Mouse (Mus musculus) midbrain, embryonic 13.5 days (tissue): Measurements from ENCODE around the gene Tekt2. TPM values are rescaled to one million over a fixed set of nuclear protein-coding genes. Genes with fewer than 3 reads are reported as not detected.

ENCODE experiments used
- ATAC-seq: fragments of 200-750 bp; cut with Nextera tagmentation; 2 replicates; pipeline ENCODE4 v1.8.0; 2017; ENCODE audit warnings: mild to moderate bottlenecking, moderate TSS enrichment, moderate library complexity
- H3K27ac ChIP-seq: fragments of 300-500 bp; sonication (generic); 2 replicates; pipeline ENCODE4 v1.5.1; 2015; ENCODE audit warnings: inconsistent platforms, mild to moderate bottlenecking, moderate library complexity
- H3K27me3 ChIP-seq: fragments of 300-500 bp; sonication (generic); 2 replicates; pipeline ENCODE4 v1.6.1; 2015; ENCODE audit warnings: mild to moderate bottlenecking, inconsistent platforms
- H3K36me3 ChIP-seq: fragments of 300-500 bp; sonication (generic); 2 replicates; pipeline ENCODE4 v1.6.1; 2015; ENCODE audit warnings: mild to moderate bottlenecking, inconsistent platforms
- H3K4me1 ChIP-seq: fragments of 300-500 bp; sonication (generic); replicated peaks from 2 replicates; pipeline ENCODE4 v1.6.1; 2015; ENCODE audit warnings: inconsistent platforms
- H3K4me2 ChIP-seq: fragments of 300-500 bp; sonication (generic); replicated peaks from 2 replicates; pipeline ENCODE4 v1.6.1; 2015; ENCODE audit warnings: moderate library complexity, mild to moderate bottlenecking, inconsistent platforms
- H3K4me3 ChIP-seq: fragments of 300-500 bp; sonication (generic); replicated peaks from 2 replicates; pipeline ENCODE4 v1.5.1; 2015; ENCODE audit warnings: mild to moderate bottlenecking, inconsistent platforms
- H3K9ac ChIP-seq: fragments of 300-500 bp; sonication (generic); replicated peaks from 2 replicates; pipeline ENCODE4 v1.6.1; 2015; ENCODE audit warnings: mild to moderate bottlenecking, inconsistent platforms
- H3K9me3 ChIP-seq: fragments of 300-500 bp; sonication (generic); 2 replicates; pipeline ENCODE4 v1.6.1; 2016; ENCODE audit warnings: mild to moderate bottlenecking, inconsistent platforms
- WGBS: fragments of 180-500 bp; shearing (Covaris S2); methylation state at CpG from one replicate; pipeline ENCODE4 v1.1.7; 2015; 5-methylcytosine and 5-hydroxymethylcytosine counted together
- polyA plus RNA-seq: library from polyadenylated mRNA; unstranded; fragments of >200 nt; fragmentation: Nextera tagmentation; extraction: Ambion mirVana; gene quantifications from 2 replicates; pipeline ENCODE4 v1.2.1, GENCODE M21; 2015

Tekt2 gene
- polyA plus RNA-seq, 1 experiment from 2014 or later, result 6.9 TPM

DNA sequence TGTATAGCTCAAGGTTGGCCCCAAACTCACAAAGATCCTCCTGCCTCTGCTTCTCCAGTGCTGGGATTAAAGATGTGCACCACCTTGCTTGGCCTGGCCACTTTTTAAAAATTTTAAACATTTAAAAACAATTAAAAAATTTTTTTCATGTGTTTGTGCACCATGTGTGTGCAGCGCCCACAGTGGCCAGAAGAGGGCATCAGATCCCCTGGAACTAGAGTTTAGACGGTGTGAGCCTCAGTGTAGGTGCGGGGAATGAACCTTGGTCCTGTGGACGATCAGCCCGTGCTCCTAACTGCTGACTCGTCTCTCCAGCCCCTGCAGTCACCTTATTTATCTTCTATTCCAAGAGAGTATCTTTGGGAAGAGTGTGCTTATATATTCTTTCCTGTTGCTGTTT lies 19.4 kb downstream of the Tekt2 start:
- H3K9ac ChIP-seq, result no peak overlapping the region
- ATAC-seq, result no peak
- no peak overlapping the region for H3K27ac ChIP-seq
- no peak overlapping the region for H3K4me2 ChIP-seq
- H3K27me3 ChIP-seq, result peaks cover 37% of the 10 kb centered on the region
- peaks cover 16% of the 10 kb centered on the region for H3K4me1 ChIP-seq
- WGBS, result 89% methylated on average over 6 of the region's 6 CpGs
- H3K36me3 ChIP-seq, result no peaks in the 10 kb centered on the region
- H3K4me3 ChIP-seq, result no peak overlapping the region
- no peaks in the 10 kb centered on the region for H3K9me3 ChIP-seq

- Histone ChIP-seq H3K9ac (no peak overlapping the region), H3K9me3 (no peaks in the 10 kb centered on the region), H3K36me3 (no peaks in the 10 kb centered on the region), H3K27me3 (peaks cover 44% of the 10 kb centered on the region), H3K4me2 (no peak overlapping the region), H3K27ac (no peak overlapping the region), H3K4me3 (no peak overlapping the region), H3K4me1 (peaks cover 20% of the 10 kb centered on the region)
- ATAC-seq, result no peak
- 89% methylated on average over 1 of the region's 1 CpGs for WGBS
Observed at GRCm38 (mm10) chr4:126305428-126305827, 20.1 kb downstream of the Tekt2 start.

DNA sequence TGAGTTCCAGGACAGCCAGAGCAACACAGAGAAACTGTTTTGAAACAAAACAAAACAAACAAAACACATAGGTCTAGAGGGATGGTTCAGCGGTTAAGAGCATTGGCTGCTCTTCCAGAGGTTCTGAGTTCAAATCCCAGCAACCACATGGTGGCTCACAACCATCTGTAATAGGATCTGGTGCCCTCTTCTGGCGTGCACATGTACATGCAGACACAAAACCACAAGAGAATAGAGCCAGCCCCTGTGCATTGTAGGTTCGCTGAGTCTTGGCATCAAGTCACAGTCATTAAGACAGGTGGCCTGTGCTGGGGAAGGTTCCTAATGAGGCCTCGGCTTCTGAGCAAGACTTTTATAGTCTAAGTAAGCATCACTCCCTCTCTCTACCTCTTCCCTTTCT lies 21.6 kb downstream of the Tekt2 start:
- Histone ChIP-seq H3K36me3 (no peaks in the 10 kb centered on the region), H3K9ac (no peak overlapping the region), H3K9me3 (no peaks in the 10 kb centered on the region), H3K27ac (no peak overlapping the region), H3K4me2 (no peak overlapping the region), H3K27me3 (peaks cover 55% of the 10 kb centered on the region), H3K4me3 (no peak overlapping the region), H3K4me1 (peaks cover 14% of the 10 kb centered on the region)
- WGBS, result 62% methylated on average over 4 of the region's 4 CpGs
- ATAC-seq, result no peak

DNA sequence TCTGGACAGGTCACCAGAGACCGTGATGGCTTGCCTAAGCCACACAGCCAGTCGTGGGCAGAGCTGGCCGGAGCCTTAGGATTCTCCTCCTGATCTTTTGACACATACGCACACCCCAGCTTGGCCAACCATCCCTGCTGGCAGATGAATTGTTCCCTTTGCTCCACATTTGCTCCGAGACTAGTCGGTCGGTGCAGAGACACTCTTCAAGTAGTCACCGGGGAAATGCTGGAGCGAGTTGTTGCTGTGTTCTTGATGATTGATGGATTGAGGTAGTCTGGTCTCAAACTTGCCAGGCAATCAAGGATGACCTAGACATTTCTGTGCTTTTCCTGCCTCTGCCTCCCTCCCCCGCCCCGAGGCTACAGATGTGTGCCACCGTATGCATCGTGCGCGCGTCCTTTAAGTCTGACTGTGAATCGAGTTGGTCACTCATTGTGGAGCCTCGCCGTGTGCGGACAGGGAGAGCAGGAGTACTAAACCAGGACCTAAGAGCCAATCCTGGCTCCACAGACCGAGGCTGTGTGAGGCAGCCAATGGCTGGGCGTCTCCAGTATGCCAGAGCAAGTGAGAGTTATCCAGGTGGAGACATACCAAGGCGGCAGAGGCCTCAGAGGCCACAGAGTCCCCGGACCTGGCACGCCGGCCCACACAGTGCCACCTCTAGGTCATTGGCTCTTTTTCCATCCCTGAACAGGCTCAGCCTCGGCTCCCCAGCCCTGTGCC lies 23.7 kb downstream of the Tekt2 start:
- 3% methylated on average over 27 of the region's 27 CpGs for WGBS
- Histone ChIP-seq H3K27ac (no peak overlapping the region), H3K4me1 (peaks cover 19% of the 10 kb centered on the region), H3K36me3 (no peaks in the 10 kb centered on the region), H3K9ac (peak overlapping the region; percentile 28; the same call in 1 of the 2 replicates), H3K27me3 (peaks cover 74% of the 10 kb centered on the region), H3K4me3 (peak overlapping the region; percentile 25), H3K4me2 (peak overlapping the region; percentile 44), H3K9me3 (no peaks in the 10 kb centered on the region)
- ATAC-seq, result no peak

DNA sequence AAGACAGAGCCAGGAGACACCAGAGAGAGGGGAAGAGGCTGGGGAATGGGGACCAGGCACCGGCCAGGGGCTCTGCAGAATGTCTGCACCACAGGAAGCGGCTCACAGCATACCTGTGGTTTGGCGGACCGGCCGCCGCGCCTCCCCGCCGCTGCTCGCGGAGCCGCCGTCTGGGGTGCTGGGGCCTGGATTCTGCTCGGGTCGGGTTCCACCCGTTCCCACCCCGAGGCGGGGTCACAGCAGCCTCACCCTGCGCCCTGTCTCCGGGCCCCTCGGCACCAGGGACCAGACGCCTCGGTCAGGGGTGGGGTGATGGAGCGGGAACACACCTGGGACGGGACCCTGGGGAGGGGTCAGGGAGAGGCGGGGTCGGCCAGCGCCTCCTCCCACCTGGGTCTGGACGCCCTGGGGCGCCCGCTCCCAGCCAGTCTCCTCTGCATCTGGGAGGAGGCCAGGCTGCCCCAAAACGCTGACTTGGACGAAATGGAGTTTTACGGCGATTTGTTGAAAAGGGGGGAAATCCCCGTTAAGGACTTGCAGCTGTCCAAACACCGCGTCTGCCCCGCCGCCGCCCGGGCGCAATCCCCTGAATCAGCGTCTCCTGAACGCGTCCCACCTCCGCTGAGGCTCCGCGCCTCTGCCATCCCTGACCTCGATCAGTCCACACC lies 24.4 kb downstream of the Tekt2 start:
- no peak for ATAC-seq
- H3K36me3 ChIP-seq, result no peaks in the 10 kb centered on the region
- WGBS, result 1% methylated on average over 47 of the region's 50 CpGs
- peaks cover 25% of the 10 kb centered on the region for H3K4me1 ChIP-seq
- H3K4me2 ChIP-seq, result peak overlapping the region; percentile 44
- peak overlapping the region; percentile 25 for H3K4me3 ChIP-seq
- no peak overlapping the region for H3K27ac ChIP-seq
- H3K9me3 ChIP-seq, result no peaks in the 10 kb centered on the region
- peaks cover 81% of the 10 kb centered on the region for H3K27me3 ChIP-seq
- peak overlapping the region; percentile 28; the same call in 1 of the 2 replicates for H3K9ac ChIP-seq

GRCm38 (mm10) chr4:126296617-126297101 lies 28.8 kb downstream of the Tekt2 start:
- H3K9me3 ChIP-seq, result no peaks in the 10 kb centered on the region
- no peaks in the 10 kb centered on the region for H3K36me3 ChIP-seq
- H3K27me3 ChIP-seq, result peaks cover 69% of the 10 kb centered on the region
- H3K27ac ChIP-seq, result no peak overlapping the region
- 1% methylated on average over 34 of the region's 34 CpGs for WGBS
- peak overlapping the region; percentile 67 for H3K4me2 ChIP-seq
- H3K4me1 ChIP-seq, result peaks cover 21% of the 10 kb centered on the region
- ATAC-seq, result peak; percentile 24; the same call in 1 of the 2 replicates
- peak overlapping the region; percentile 61 for H3K9ac ChIP-seq
- H3K4me3 ChIP-seq, result peak overlapping the region; percentile 37

DNA sequence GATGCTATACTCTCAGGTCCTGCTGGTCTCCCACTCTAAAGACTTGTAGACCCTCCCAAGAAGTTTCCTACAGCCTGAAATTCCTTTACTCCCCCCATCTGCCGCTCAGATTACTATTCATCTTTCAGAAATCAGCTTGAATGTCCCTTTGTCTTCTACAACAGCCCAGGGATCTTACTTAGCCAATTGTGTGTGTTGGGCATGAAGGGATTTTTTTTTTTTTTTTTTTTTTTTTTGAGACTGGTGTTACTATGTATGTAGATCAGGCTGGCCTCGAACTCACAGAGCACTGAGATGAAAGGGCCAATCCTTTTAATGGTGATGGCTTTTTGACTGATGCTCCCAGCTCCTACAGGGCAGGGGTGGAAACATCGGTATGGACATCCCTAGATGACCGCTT lies 29.6 kb downstream of the Tekt2 start:
- ATAC-seq, result no peak
- Histone ChIP-seq H3K27ac (no peak overlapping the region), H3K4me2 (no peak overlapping the region), H3K36me3 (no peaks in the 10 kb centered on the region), H3K4me1 (peaks cover 14% of the 10 kb centered on the region), H3K27me3 (peaks cover 67% of the 10 kb centered on the region), H3K9ac (no peak overlapping the region), H3K9me3 (no peaks in the 10 kb centered on the region), H3K4me3 (no peak overlapping the region)
- 43% methylated on average over 4 of the region's 4 CpGs for WGBS

GRCm38 (mm10) chr4:126295152-126295551 lies 30.3 kb downstream of the Tekt2 start:
- H3K4me1 ChIP-seq, result peaks cover 11% of the 10 kb centered on the region
- peaks cover 67% of the 10 kb centered on the region for H3K27me3 ChIP-seq
- no peak overlapping the region for H3K27ac ChIP-seq
- no peak overlapping the region for H3K4me2 ChIP-seq
- no peaks in the 10 kb centered on the region for H3K36me3 ChIP-seq
- H3K4me3 ChIP-seq, result no peak overlapping the region
- H3K9me3 ChIP-seq, result no peaks in the 10 kb centered on the region
- H3K9ac ChIP-seq, result no peak overlapping the region
- ATAC-seq, result no peak
- WGBS, result 72% methylated on average over 6 of the region's 6 CpGs

DNA sequence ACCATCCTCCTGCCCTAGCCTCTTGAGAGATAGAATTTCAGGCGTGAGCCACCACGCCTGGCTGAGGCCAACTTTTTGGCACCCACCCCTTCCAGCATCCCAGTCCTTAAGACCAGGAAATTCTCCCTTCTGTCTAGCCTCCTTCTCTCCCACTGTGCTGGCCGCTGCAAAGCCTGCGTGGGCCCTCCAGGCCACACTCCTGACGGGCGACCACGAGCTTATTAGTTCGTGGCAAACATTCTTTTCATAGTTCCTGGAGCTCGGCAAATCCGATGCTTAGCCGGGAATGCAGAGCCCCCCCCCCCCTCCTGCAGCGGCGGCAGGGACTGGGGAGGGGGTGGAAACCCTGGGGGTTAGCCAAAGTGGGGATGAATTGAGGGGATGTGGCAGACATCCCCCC lies 34.3 kb downstream of the Tekt2 start:
- Histone ChIP-seq H3K27ac (no peak overlapping the region), H3K4me2 (no peak overlapping the region), H3K4me1 (peaks cover 12% of the 10 kb centered on the region), H3K4me3 (no peak overlapping the region), H3K36me3 (no peaks in the 10 kb centered on the region), H3K9me3 (no peaks in the 10 kb centered on the region), H3K27me3 (peaks cover 66% of the 10 kb centered on the region), H3K9ac (no peak overlapping the region)
- 21% methylated on average over 13 of the region's 13 CpGs for WGBS
- no peak for ATAC-seq

- H3K4me2 ChIP-seq, result no peak overlapping the region
- H3K27ac ChIP-seq, result no peak overlapping the region
- H3K9ac ChIP-seq, result no peak overlapping the region
- no peak for ATAC-seq
- H3K4me1 ChIP-seq, result peaks cover 12% of the 10 kb centered on the region; the same call in 1 of the 2 replicates
- no peak overlapping the region for H3K4me3 ChIP-seq
- peaks cover 64% of the 10 kb centered on the region for H3K27me3 ChIP-seq
- WGBS, result 84% methylated on average over 8 of the region's 8 CpGs
- H3K9me3 ChIP-seq, result no peaks in the 10 kb centered on the region
- H3K36me3 ChIP-seq, result no peaks in the 10 kb centered on the region
Observed at GRCm38 (mm10) chr4:126290314-126290713, 35.2 kb downstream of the Tekt2 start.

- no peak for ATAC-seq
- no peak overlapping the region for H3K27ac ChIP-seq
- peaks cover 75% of the 10 kb centered on the region for H3K27me3 ChIP-seq
- WGBS, result 39% methylated on average over 17 of the region's 17 CpGs
- H3K9ac ChIP-seq, result no peak overlapping the region
- H3K4me2 ChIP-seq, result no peak overlapping the region
- no peaks in the 10 kb centered on the region for H3K9me3 ChIP-seq
- no peak overlapping the region for H3K4me3 ChIP-seq
- no peaks in the 10 kb centered on the region for H3K36me3 ChIP-seq
- H3K4me1 ChIP-seq, result peaks cover 12% of the 10 kb centered on the region; the same call in 1 of the 2 replicates
Observed at GRCm38 (mm10) chr4:126288085-126288666, 37.3 kb downstream of the Tekt2 start.
